Mouse (Mus musculus) right cerebral cortex, postnatal 4 days (tissue): ENCODE results near the gene Gm7995.
"Not testable (repeated sequence)": the region's sequence is repeated elsewhere in the genome, so short reads cannot be mapped to it uniquely, and the experiment has no call there.

ENCODE experiments used
- DNase-seq: peaks from one replicate; pipeline ENCODE4 v3.0.0-alpha.2; 2022

Gm7995 gene

GRCm38 (mm10) chr14:42309910-42310309 lies at the start of gene Gm7995:
TSS of gene Gm7995 (plus strand) at chr14:42310210.
- not testable (repeated sequence) for DNase-seq

DNA sequence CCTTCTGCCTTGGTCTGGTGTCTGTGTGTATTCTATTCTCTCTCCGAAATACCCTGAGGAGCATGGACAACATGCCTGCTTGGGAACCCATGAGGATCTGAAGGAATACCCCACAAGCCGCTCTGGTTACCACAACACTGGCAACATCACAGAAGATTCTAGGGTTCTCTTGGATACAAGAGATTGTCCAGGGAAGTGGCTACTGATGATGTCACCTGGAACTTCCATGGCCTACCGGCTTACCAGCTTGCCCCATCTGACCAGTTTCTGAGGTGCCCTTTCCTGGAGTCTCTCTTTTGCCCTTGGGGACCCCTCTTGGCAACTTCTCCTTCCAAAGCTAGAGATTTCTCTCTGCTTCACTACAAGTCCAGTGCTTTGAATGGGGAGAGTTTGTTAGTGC lies 12.8 kb upstream of the Gm7995 start, which contains the start of gene Gm9611:
TSS of gene Gm9611 (minus strand) at position 101 of the 400 bp plus-strand sequence.
- DNase-seq, result not testable (repeated sequence)
